ENCODE assay signal across 26 mouse cellular contexts in the genomic region with DNA sequence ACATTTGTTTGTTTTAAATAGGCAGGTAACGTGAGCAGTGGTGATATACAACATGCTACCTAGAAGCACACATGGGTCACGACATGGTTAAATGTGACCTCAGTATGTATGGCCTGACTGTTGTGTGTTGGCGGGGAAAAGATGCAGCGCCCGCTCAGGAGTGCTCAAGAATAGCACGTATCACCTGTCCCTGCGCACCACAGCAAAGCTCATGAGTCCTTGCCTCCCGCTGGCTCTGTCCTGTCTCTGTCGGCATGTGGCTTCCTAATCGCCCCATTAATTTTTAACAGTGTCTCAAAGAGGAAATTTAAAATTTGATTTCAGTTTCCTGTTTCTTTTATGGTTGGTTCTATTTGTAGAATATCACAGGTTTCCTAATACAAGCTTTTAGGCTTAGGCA. TPM values are rescaled to one million over a fixed set of nuclear protein-coding genes. Genes with fewer than 3 reads are reported as not detected.
"Had no signal": no experiment of that assay in that cellular context is flagged by ENCODE, and none has a peak within 500 bp of the region (broad histone marks: within the 10 kb centered on the region; RNA-seq: fewer than 3 reads in every experiment).

No protein-coding gene starts in this region.

- H3K9ac ChIP-seq: heart, embryonic 12.5 days; hindbrain, embryonic 12.5 days; hindbrain, embryonic 14.5 days; intestine, embryonic 15.5 days had no signal

- ATAC-seq: hindbrain, embryonic 16.5 days; inflammation-experienced regulatory T-cells, adult 6 months; intestine, embryonic 15.5 days; intestine, postnatal 0 days had no signal

- H3K27me3 ChIP-seq: heart, embryonic 12.5 days; hindbrain, embryonic 12.5 days; intestine, embryonic 15.5 days had no signal

- H3K4me3 ChIP-seq: gastrocnemius, adult 2 months; heart, embryonic 10.5 days; heart, embryonic 12.5 days; hindbrain, embryonic 10.5 days; hindbrain, embryonic 12.5 days; intestine, embryonic 15.5 days; layer of hippocampus, adult 2 months; left cerebral cortex, adult 2 months had no signal

- H3K4me1 ChIP-seq: heart, embryonic 10.5 days; heart, embryonic 12.5 days; hindbrain, embryonic 10.5 days; hindbrain, embryonic 12.5 days; intestine, embryonic 15.5 days had no signal

- H3K36me3 ChIP-seq: heart, embryonic 10.5 days; heart, embryonic 12.5 days; hindbrain, embryonic 10.5 days; hindbrain, embryonic 12.5 days; intestine, embryonic 15.5 days had no signal

- H3K9me3 ChIP-seq: heart, embryonic 10.5 days; heart, embryonic 12.5 days; hindbrain, embryonic 10.5 days; hindbrain, embryonic 12.5 days; intestine, embryonic 15.5 days had no signal

- H3K4me2 ChIP-seq: heart, embryonic 12.5 days; hindbrain, embryonic 12.5 days; hindbrain, embryonic 14.5 days; intestine, embryonic 15.5 days; liver, embryonic 11.5 days had no signal

- H3K27ac ChIP-seq: gastrocnemius, adult 2 months; heart, embryonic 10.5 days; hindbrain, embryonic 10.5 days; hindbrain, embryonic 12.5 days; hindbrain, embryonic 14.5 days; intestine, embryonic 15.5 days; layer of hippocampus, adult 2 months; left cerebral cortex, adult 2 months had no signal

- DNase-seq: gastrocnemius, adult 2 months; gastrocnemius, postnatal 10 days; gastrocnemius, postnatal 25 days; heart, adult 18-20 months; heart, postnatal 10 days; heart, postnatal 4 days; kidney, adult 18-20 months; kidney, adult 8-10 months; kidney, postnatal 10 days; kidney, postnatal 25 days; kidney, postnatal 4 days; liver had no signal

RNA-seq across cellular contexts. Expression of gene Slc9b1, which starts 29.6 kb away (rescaled TPM):
- polyA plus RNA-seq: heart, embryonic 12.5 days; heart, embryonic 14.5 days; heart, embryonic 16.5 days; hindbrain, embryonic 10.5 days; hindbrain, embryonic 12.5 days; intestine, postnatal 0 days had no signal
